Comparison of ENCODE assay signal across 27 mouse cellular contexts in genomic region chr15:83290899-83291298, GRCm38 (mm10). TPM values are rescaled to one million over a fixed set of nuclear protein-coding genes. Genes with fewer than 3 reads are reported as not detected.
"Had no signal": no experiment of that assay in that cellular context is flagged by ENCODE, and none has a peak within 500 bp of the region (broad histone marks: within the 10 kb centered on the region; RNA-seq: fewer than 3 reads in every experiment).

No protein-coding gene starts in this region.

- ATAC-seq: hindbrain, embryonic 16.5 days; inflammation-experienced regulatory T-cells, adult 6 months; intestine, embryonic 15.5 days; intestine, postnatal 0 days; liver, embryonic 12.5 days had no signal

- H3K27me3 ChIP-seq: heart, embryonic 12.5 days; hindbrain, embryonic 12.5 days; intestine, embryonic 15.5 days; limb, embryonic 12.5 days had no signal

- H3K36me3 ChIP-seq: heart, embryonic 10.5 days; heart, embryonic 12.5 days; hindbrain, embryonic 12.5 days; intestine, embryonic 15.5 days; limb, embryonic 10.5 days; limb, embryonic 12.5 days; liver, embryonic 12.5 days had no signal

- DNase-seq: gastrocnemius, adult 2 months; gastrocnemius, postnatal 10 days; gastrocnemius, postnatal 25 days; heart, adult 18-20 months; heart, postnatal 10 days; heart, postnatal 4 days; kidney, adult 18-20 months; kidney, adult 8-10 months; kidney, postnatal 10 days; kidney, postnatal 25 days; kidney, postnatal 4 days; liver had no signal

- H3K4me2 ChIP-seq: heart, embryonic 12.5 days; hindbrain, embryonic 12.5 days; hindbrain, embryonic 14.5 days; intestine, embryonic 15.5 days; limb, embryonic 12.5 days; liver, embryonic 12.5 days had no signal

- H3K9ac ChIP-seq: heart, embryonic 12.5 days; hindbrain, embryonic 12.5 days; hindbrain, embryonic 14.5 days; intestine, embryonic 15.5 days; limb, embryonic 12.5 days; liver, embryonic 12.5 days; liver, embryonic 14.5 days had no signal

- H3K27ac ChIP-seq: gastrocnemius, adult 2 months; heart, embryonic 10.5 days; hindbrain, embryonic 12.5 days; hindbrain, embryonic 14.5 days; intestine, embryonic 15.5 days; layer of hippocampus, adult 2 months; left cerebral cortex, adult 2 months; limb, embryonic 10.5 days; limb, embryonic 12.5 days; liver, embryonic 12.5 days; liver, embryonic 14.5 days had no signal

- H3K4me3 ChIP-seq: gastrocnemius, adult 2 months; heart, embryonic 10.5 days; heart, embryonic 12.5 days; hindbrain, embryonic 12.5 days; intestine, embryonic 15.5 days; layer of hippocampus, adult 2 months; left cerebral cortex, adult 2 months; limb, embryonic 10.5 days; limb, embryonic 12.5 days; liver, embryonic 12.5 days had no signal

- H3K9me3 ChIP-seq: heart, embryonic 10.5 days; intestine, embryonic 15.5 days; limb, embryonic 10.5 days; liver, embryonic 12.5 days had no signal

- H3K4me1 ChIP-seq: hindbrain, embryonic 12.5 days had no signal

RNA-seq across cellular contexts. Expression of gene A4galt, which starts 39.3 kb away (rescaled TPM):
- total RNA-seq: granulocyte monocyte progenitor cell, adult 5-6 weeks had no signal
- polyA plus RNA-seq: heart, embryonic 10.5 days; inflammation-experienced regulatory T-cells, adult 6 months; limb, embryonic 10.5 days had no signal
